16 mouse cellular contexts compared by ENCODE assay signal in the genomic region with DNA sequence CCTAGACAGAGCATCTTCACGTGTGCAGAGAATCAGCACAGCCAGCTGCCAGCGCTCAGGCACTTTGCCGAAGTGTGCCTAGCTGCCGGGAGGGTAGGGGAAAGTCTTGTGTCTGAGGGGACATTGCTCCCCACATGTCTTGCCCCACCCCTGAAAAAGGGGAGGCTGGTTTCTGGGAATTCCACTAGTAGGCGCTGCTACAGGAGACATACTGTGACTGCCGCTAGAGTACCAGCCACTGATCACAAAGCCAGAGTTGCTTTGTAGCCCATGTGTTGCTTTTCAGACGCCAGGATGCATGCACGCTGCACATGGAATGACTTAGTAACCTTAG. TPM values are rescaled to one million over a fixed set of nuclear protein-coding genes. Genes with fewer than 3 reads are reported as not detected.
DNase-seq lines count a peak whose midpoint lies in the region; ATAC-seq lines count a peak whose summit lies in the region.
"Had no signal": no experiment of that assay in that cellular context is flagged by ENCODE, and none has a peak within 500 bp of the region (broad histone marks: within the 10 kb centered on the region; RNA-seq: fewer than 3 reads in every experiment).

No protein-coding gene starts in this region.

- peaks cover 11% of the 10 kb centered on the region for H3K4me1 ChIP-seq in embryonic facial prominence, embryonic 10.5 days
- H3K4me1 ChIP-seq in hindbrain, embryonic 12.5 days: peaks cover 11% of the 10 kb centered on the region
- H3K4me1 ChIP-seq in neural tube, embryonic 12.5 days: peaks cover 11% of the 10 kb centered on the region; the same call in 1 of the 2 replicates
- H3K4me1 ChIP-seq: heart, embryonic 10.5 days; limb, embryonic 13.5 days had no signal

- peak overlapping the region; percentile 38 for H3K4me2 ChIP-seq in hindbrain, embryonic 12.5 days (replicated peaks)
- H3K4me2 ChIP-seq in neural tube, embryonic 12.5 days (replicated peaks): peak overlapping the region; percentile 34
- H3K4me2 ChIP-seq: limb, embryonic 13.5 days had no signal

- H3K4me3 ChIP-seq in embryonic facial prominence, embryonic 10.5 days: peak overlapping the region; percentile 25
- H3K4me3 ChIP-seq in hindbrain, embryonic 12.5 days: no peak overlapping the region
- H3K4me3 ChIP-seq in neural tube, embryonic 12.5 days: no peak overlapping the region
- H3K4me3 ChIP-seq: heart, embryonic 10.5 days; limb, embryonic 13.5 days had no signal

- H3K27ac ChIP-seq in embryonic facial prominence, embryonic 10.5 days (replicated peaks): no peak overlapping the region
- H3K27ac ChIP-seq in hindbrain, embryonic 12.5 days: no peak overlapping the region
- H3K27ac ChIP-seq in neural tube, embryonic 12.5 days: no peak overlapping the region
- H3K27ac ChIP-seq: heart, embryonic 10.5 days; limb, embryonic 13.5 days had no signal

- intact Hi-C loops in gastrocnemius, postnatal 36 days (cut with DNase I): no loop called here

- no peaks in the 10 kb centered on the region for H3K36me3 ChIP-seq in embryonic facial prominence, embryonic 10.5 days (replicated peaks)
- H3K36me3 ChIP-seq in hindbrain, embryonic 12.5 days: no peaks in the 10 kb centered on the region
- H3K36me3 ChIP-seq in neural tube, embryonic 12.5 days: no peaks in the 10 kb centered on the region
- H3K36me3 ChIP-seq: heart, embryonic 10.5 days; limb, embryonic 13.5 days had no signal

- WGBS in embryonic facial prominence, embryonic 10.5 days: 29% methylated on average over 8 of the region's 8 CpGs
- WGBS in hindbrain, embryonic 12.5 days: 27% methylated on average over 8 of the region's 8 CpGs
- 35% methylated on average over 8 of the region's 8 CpGs for WGBS in neural tube, embryonic 12.5 days

- H3K9me3 ChIP-seq in embryonic facial prominence, embryonic 10.5 days: no peaks in the 10 kb centered on the region
- no peaks in the 10 kb centered on the region for H3K9me3 ChIP-seq in hindbrain, embryonic 12.5 days (replicated peaks)
- H3K9me3 ChIP-seq in neural tube, embryonic 12.5 days: no peaks in the 10 kb centered on the region
- H3K9me3 ChIP-seq: heart, embryonic 10.5 days; limb, embryonic 13.5 days had no signal

- ATAC-seq in hindbrain, embryonic 12.5 days (ENCODE audit: low FRiP score): peak; percentile 23; the same call in 1 of the 2 replicates
- ATAC-seq in neural tube, embryonic 12.5 days (ENCODE audit: low FRiP score, low read depth): no peak
- no peak for ATAC-seq in monocyte, adult 5-6 weeks (replicated peaks; ENCODE audit: insufficient number of reproducible peaks, low FRiP score, low TSS enrichment, poor library complexity, severe bottlenecking)
- ATAC-seq: intestine, embryonic 16.5 days had no signal

- H3K27me3 ChIP-seq in embryonic facial prominence, embryonic 10.5 days (replicated peaks; ENCODE audit: low read depth, poor library complexity, severe bottlenecking): peaks cover 47% of the 10 kb centered on the region
- H3K27me3 ChIP-seq in hindbrain, embryonic 12.5 days: peaks cover 7% of the 10 kb centered on the region
- 0 out of 2 replicates have a peak, but pooled peaks cover 3% of the 10 kb centered on the region for H3K27me3 ChIP-seq in neural tube, embryonic 12.5 days (replicated peaks)

- peak; percentile 67 for DNase-seq in heart, adult 11 months
- no peak for DNase-seq in heart, postnatal 4 days
- no peak for DNase-seq in embryonic facial prominence, embryonic 10.5 days (ENCODE audit: low spot score)
- DNase-seq in gastrocnemius, postnatal 36 days: no peak
- no peak for DNase-seq in kidney, postnatal 10 days
- DNase-seq: adrenal gland, adult 8-10 months; cerebellum, adult 2 months; layer of hippocampus, adult 9-11 months; lung, postnatal 10 days had no signal

- H3K9ac ChIP-seq in hindbrain, embryonic 12.5 days: no peak overlapping the region
- no peak overlapping the region for H3K9ac ChIP-seq in neural tube, embryonic 12.5 days
- H3K9ac ChIP-seq: limb, embryonic 13.5 days had no signal

RNA-seq across cellular contexts. Expression of a gene that starts 37.5 kb away (rescaled TPM):
- total RNA-seq in heart, postnatal 4 days (2021): not detected
- polyA plus RNA-seq in embryonic facial prominence, embryonic 10.5 days (2016; fragmentation: Nextera tagmentation; extraction: Ambion mirVana): 0.06 TPM in 1 of 2 replicates, not detected in the other
- 0.15 and 0.17 TPM in 2 replicates for polyA plus RNA-seq in hindbrain, embryonic 12.5 days (2016; fragmentation: Nextera tagmentation; extraction: Ambion mirVana)
- polyA plus RNA-seq in neural tube, embryonic 12.5 days (2016; fragmentation: Nextera tagmentation; extraction: Ambion mirVana): 0.18 TPM in 1 of 2 replicates, not detected in the other
- not detected in 3 replicates for total RNA-seq in monocyte, adult 5-6 weeks (2017)
- not detected for total RNA-seq in gastrocnemius, postnatal 36 days (2021)
- total RNA-seq: adrenal gland, adult 8-10 months; neutrophil, adult 5-6 weeks had no signal
- polyA plus RNA-seq: heart, embryonic 10.5 days; intestine, embryonic 16.5 days; limb, embryonic 13.5 days had no signal
